In genomic region chr5:103356500-103356899, GRCm38 (mm10) we compare ENCODE assay signal across 9 mouse cellular contexts.
DNase-seq lines count a peak whose midpoint lies in the region; ATAC-seq lines count a peak whose summit lies in the region.
"Had no signal": no experiment of that assay in that cellular context is flagged by ENCODE, and none has a peak within 500 bp of the region (broad histone marks: within the 10 kb centered on the region; RNA-seq: fewer than 3 reads in every experiment).

No protein-coding gene starts in this region.

- H3K9ac ChIP-seq in forebrain, embryonic 13.5 days: no peak overlapping the region
- H3K9ac ChIP-seq in limb, embryonic 11.5 days (ENCODE audit: low read length): no peak overlapping the region

- DNase-seq in adrenal gland, adult 2 months: peak; percentile 27
- DNase-seq in adrenal gland, adult 8-10 months: no peak
- peak; percentile 29 for DNase-seq in 416B (ENCODE audit: low read depth)
- peak; percentile 42 for DNase-seq in limb, embryonic 11.5 days (ENCODE audit: low spot score)
- peak; percentile 58 for DNase-seq in testis, postnatal 10 days (ENCODE audit: low spot score)
- no peak for DNase-seq in T-cell, adult 2 months (ENCODE audit: low spot score)
- DNase-seq in left cerebral cortex, postnatal 25 days (ENCODE audit: low spot score in 2 of 2): no peak

- H3K4me2 ChIP-seq in forebrain, embryonic 13.5 days: peak overlapping the region; percentile 44
- H3K4me2 ChIP-seq in limb, embryonic 11.5 days (ENCODE audit: low read depth, severe bottlenecking): peak overlapping the region; percentile 27; the same call in 1 of the 2 replicates

- H3K4me3 ChIP-seq in forebrain, embryonic 13.5 days: peak overlapping the region; percentile 14
- no peak overlapping the region for H3K4me3 ChIP-seq in limb, embryonic 11.5 days (ENCODE audit: low read depth, low read length)

- H3K27me3 ChIP-seq in forebrain, embryonic 13.5 days: 0 out of 2 replicates have a peak, but pooled peaks cover 5% of the 10 kb centered on the region
- H3K27me3 ChIP-seq in limb, embryonic 11.5 days (ENCODE audit: control insufficient read depth, insufficient read depth, low read length): no peaks in the 10 kb centered on the region
- H3K27me3 ChIP-seq: CH12.LX had no signal

- no peaks in the 10 kb centered on the region for H3K36me3 ChIP-seq in forebrain, embryonic 13.5 days (ENCODE audit: poor library complexity, severe bottlenecking)
- H3K36me3 ChIP-seq in limb, embryonic 11.5 days (ENCODE audit: control insufficient read depth, insufficient read depth, low read length): no peaks in the 10 kb centered on the region

- peak; percentile 69 for ATAC-seq in forebrain, embryonic 13.5 days
- ATAC-seq in limb, embryonic 11.5 days (ENCODE audit: insufficient number of reproducible peaks, low FRiP score, low TSS enrichment, low read depth): peak; percentile 35; the same call in 1 of the 2 replicates

- intact Hi-C loops in left cerebral cortex, postnatal 25 days (cut with DNase I): loop anchor here (1.0 to 5.0 kb wide), 4 partner anchors 100 to 461 kb away; no protein-coding TSS in a partner anchor

- 60% methylated on average over 6 of the region's 6 CpGs for WGBS in forebrain, embryonic 13.5 days
- 66% methylated on average over 6 of the region's 6 CpGs for WGBS in limb, embryonic 11.5 days

- peaks cover 3% of the 10 kb centered on the region; the same call in 1 of the 2 replicates for H3K4me1 ChIP-seq in forebrain, embryonic 13.5 days
- no peaks in the 10 kb centered on the region for H3K4me1 ChIP-seq in limb, embryonic 11.5 days (ENCODE audit: control insufficient read depth, insufficient read depth, low read length)

- H3K9me3 ChIP-seq in forebrain, embryonic 13.5 days (replicated peaks): peaks cover 9% of the 10 kb centered on the region
- no peaks in the 10 kb centered on the region for H3K9me3 ChIP-seq in limb, embryonic 11.5 days (ENCODE audit: control insufficient read depth, low read length)

- H3K27ac ChIP-seq in forebrain, embryonic 13.5 days: no peak overlapping the region
- no peak overlapping the region for H3K27ac ChIP-seq in limb, embryonic 11.5 days (replicated peaks; ENCODE audit: low read depth, low read length)

Comparison
In these comparisons a context has a peak if more than half of its experiments do, and no peak if none do; other contexts are left out.
1. DNase-seq: peak in adrenal gland, adult 2 months (single experiment), 416B (single experiment), limb, embryonic 11.5 days (single experiment) and testis, postnatal 10 days (single experiment); none in adrenal gland, adult 8-10 months (single experiment), T-cell, adult 2 months (single experiment) and left cerebral cortex, postnatal 25 days (0 of 2).